Mouse (Mus musculus): Measurements from ENCODE around the gene Fxyd5. TPM values are rescaled to one million over a fixed set of nuclear protein-coding genes. Genes with fewer than 3 reads are reported as not detected.

The Fxyd5 gene
- polyA plus RNA-seq, 1 experiment from 2014 or later, result 43.9 TPM

GRCm38 (mm10) chr7:31049135-31049845 is 7.0 kb upstream of the Fxyd5 start:
- peaks cover 20% of the 10 kb centered on the region for H3K4me1 ChIP-seq (ENCODE audit: insufficient read depth)
- no peak overlapping the region for H3K27ac ChIP-seq (ENCODE audit: low read depth)
- H3K9me3 ChIP-seq (ENCODE audit: low read depth, low read length), result no peaks in the 10 kb centered on the region
- H3K4me2 ChIP-seq, result peak overlapping the region; percentile 51
- peaks cover 51% of the 10 kb centered on the region for H3K27me3 ChIP-seq (ENCODE audit: insufficient read depth, low read length)
- 0 out of 2 replicates have a peak overlapping the region, but pooled peaks have one; percentile 1 for H3K4me3 ChIP-seq (ENCODE audit: low read depth, low read length)
- H3K36me3 ChIP-seq (ENCODE audit: insufficient read depth), result no peaks in the 10 kb centered on the region
- peak; percentile 70 for DNase-seq
- no peak for ATAC-seq (ENCODE audit: insufficient read depth)
- no peak for TF ChIP-seq CTCF (IDR thresholded peaks at IDR 0.05; ENCODE audit: low read depth)
- WGBS, result 17% methylated on average over 5 of the region's 5 CpGs
- no peak overlapping the region for H3K9ac ChIP-seq

DNA sequence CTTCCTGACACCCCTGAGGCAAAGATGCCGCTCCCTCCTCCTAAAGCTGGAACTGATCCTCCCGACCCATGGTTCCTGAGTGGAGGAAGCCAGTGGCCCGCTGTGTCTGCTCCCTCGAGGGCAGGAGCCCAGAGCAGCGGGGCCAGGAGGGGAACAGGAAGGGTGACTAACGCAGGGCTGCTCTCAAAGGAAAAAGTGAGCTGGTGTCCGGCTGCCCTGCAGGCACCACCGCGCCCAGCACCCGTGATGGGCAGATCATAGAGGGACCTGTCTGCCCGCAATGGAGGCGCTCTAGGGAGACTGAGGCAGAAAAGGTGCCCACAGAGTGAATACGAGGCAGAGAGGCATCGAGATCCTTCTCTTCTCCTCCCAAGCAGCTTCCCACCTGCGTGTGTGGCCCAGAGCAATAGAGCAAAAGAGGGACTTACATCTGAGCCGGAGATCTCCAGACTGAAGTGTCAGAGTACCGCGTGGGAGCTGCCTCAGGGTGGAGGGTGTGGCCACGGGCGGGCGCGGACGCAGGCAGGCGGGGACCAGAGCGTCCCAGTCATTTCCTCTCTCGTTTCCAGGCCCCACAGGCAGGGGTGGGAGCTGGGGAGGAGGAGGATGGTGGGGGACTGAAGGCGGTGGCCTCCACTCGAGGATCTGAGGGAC is 492 bp downstream of the Fxyd5 start:
- ATAC-seq (ENCODE audit: insufficient read depth), result peak; percentile 73
- DNase-seq, result peak; percentile 50
- Histone ChIP-seq H3K9ac (peak overlapping the region; percentile 36), H3K27ac (ENCODE audit: low read depth) (peak overlapping the region; percentile 9; the same call in 1 of the 2 replicates), H3K4me3 (ENCODE audit: low read depth, low read length) (peak overlapping the region; percentile 30), H3K4me2 (peak overlapping the region; percentile 62), H3K36me3 (ENCODE audit: insufficient read depth) (no peaks in the 10 kb centered on the region), H3K9me3 (ENCODE audit: low read depth, low read length) (no peaks in the 10 kb centered on the region), H3K27me3 (ENCODE audit: insufficient read depth, low read length) (peaks cover 16% of the 10 kb centered on the region), H3K4me1 (ENCODE audit: insufficient read depth) (no peaks in the 10 kb centered on the region)
- WGBS, result 4% methylated on average over 28 of the region's 28 CpGs
- TF ChIP-seq CTCF (IDR thresholded peaks at IDR 0.05; ENCODE audit: low read depth), result no peak

GRCm38 (mm10) chr7:31041023-31041407 is 1.3 kb downstream of the Fxyd5 start:
- Histone ChIP-seq H3K4me3 (ENCODE audit: low read depth, low read length) (peak overlapping the region; percentile 30; the same call in 1 of the 2 replicates), H3K9ac (0 out of 2 replicates have a peak overlapping the region, but pooled peaks have one; percentile 36), H3K27me3 (ENCODE audit: insufficient read depth, low read length) (peaks cover 16% of the 10 kb centered on the region), H3K4me2 (peak overlapping the region; percentile 62), H3K27ac (ENCODE audit: low read depth) (no peak overlapping the region), H3K4me1 (ENCODE audit: insufficient read depth) (no peaks in the 10 kb centered on the region), H3K9me3 (ENCODE audit: low read depth, low read length) (no peaks in the 10 kb centered on the region), H3K36me3 (ENCODE audit: insufficient read depth) (no peaks in the 10 kb centered on the region)
- WGBS, result 43% methylated on average over 8 of the region's 8 CpGs
- TF ChIP-seq CTCF (IDR thresholded peaks at IDR 0.05; ENCODE audit: low read depth), result no peak
- no peak for ATAC-seq (ENCODE audit: insufficient read depth)
- no peak for DNase-seq

- no peak for ATAC-seq (ENCODE audit: insufficient read depth)
- no peaks in the 10 kb centered on the region for H3K36me3 ChIP-seq (ENCODE audit: insufficient read depth)
- peaks cover 16% of the 10 kb centered on the region for H3K27me3 ChIP-seq (ENCODE audit: insufficient read depth, low read length)
- no peak overlapping the region for H3K27ac ChIP-seq (ENCODE audit: low read depth)
- TF ChIP-seq CTCF (IDR thresholded peaks at IDR 0.05; ENCODE audit: low read depth), result no peak
- no peak for DNase-seq
- no peak overlapping the region for H3K9ac ChIP-seq
- no peak overlapping the region; the same call in 1 of the 2 replicates for H3K4me2 ChIP-seq
- no peaks in the 10 kb centered on the region for H3K9me3 ChIP-seq (ENCODE audit: low read depth, low read length)
- H3K4me3 ChIP-seq (ENCODE audit: low read depth, low read length), result no peak overlapping the region
- WGBS, result 69% methylated on average over 11 of the region's 12 CpGs
- no peaks in the 10 kb centered on the region for H3K4me1 ChIP-seq (ENCODE audit: insufficient read depth)
Measured at GRCm38 (mm10) chr7:31040281-31041022, 1.8 kb downstream of the Fxyd5 start.

GRCm38 (mm10) chr7:31039011-31039410 is 3.3 kb downstream of the Fxyd5 start:
- no peaks in the 10 kb centered on the region for H3K36me3 ChIP-seq (ENCODE audit: insufficient read depth)
- no peak for TF ChIP-seq CTCF (IDR thresholded peaks at IDR 0.05; ENCODE audit: low read depth)
- DNase-seq (no peak), ATAC-seq (ENCODE audit: insufficient read depth) (no peak)
- no peaks in the 10 kb centered on the region for H3K9me3 ChIP-seq (ENCODE audit: low read depth, low read length)
- no peak overlapping the region for H3K4me3 ChIP-seq (ENCODE audit: low read depth, low read length)
- peaks cover 16% of the 10 kb centered on the region for H3K27me3 ChIP-seq (ENCODE audit: insufficient read depth, low read length)
- H3K4me2 ChIP-seq, result no peak overlapping the region
- no peak overlapping the region for H3K9ac ChIP-seq
- 82% methylated on average over 4 of the region's 4 CpGs for WGBS
- no peak overlapping the region for H3K27ac ChIP-seq (ENCODE audit: low read depth)
- H3K4me1 ChIP-seq (ENCODE audit: insufficient read depth), result no peaks in the 10 kb centered on the region

GRCm38 (mm10) chr7:31037675-31038074 is 4.6 kb downstream of the Fxyd5 start:
- WGBS, result 69% methylated on average over 2 of the region's 2 CpGs
- Histone ChIP-seq H3K4me1 (ENCODE audit: insufficient read depth) (no peaks in the 10 kb centered on the region), H3K36me3 (ENCODE audit: insufficient read depth) (no peaks in the 10 kb centered on the region), H3K9ac (no peak overlapping the region), H3K9me3 (ENCODE audit: low read depth, low read length) (no peaks in the 10 kb centered on the region), H3K4me3 (ENCODE audit: low read depth, low read length) (no peak overlapping the region), H3K27me3 (ENCODE audit: insufficient read depth, low read length) (peaks cover 16% of the 10 kb centered on the region), H3K27ac (ENCODE audit: low read depth) (no peak overlapping the region), H3K4me2 (no peak overlapping the region)
- no peak for ATAC-seq (ENCODE audit: insufficient read depth)
- no peak for TF ChIP-seq CTCF (IDR thresholded peaks at IDR 0.05; ENCODE audit: low read depth)
- DNase-seq, result no peak

DNA sequence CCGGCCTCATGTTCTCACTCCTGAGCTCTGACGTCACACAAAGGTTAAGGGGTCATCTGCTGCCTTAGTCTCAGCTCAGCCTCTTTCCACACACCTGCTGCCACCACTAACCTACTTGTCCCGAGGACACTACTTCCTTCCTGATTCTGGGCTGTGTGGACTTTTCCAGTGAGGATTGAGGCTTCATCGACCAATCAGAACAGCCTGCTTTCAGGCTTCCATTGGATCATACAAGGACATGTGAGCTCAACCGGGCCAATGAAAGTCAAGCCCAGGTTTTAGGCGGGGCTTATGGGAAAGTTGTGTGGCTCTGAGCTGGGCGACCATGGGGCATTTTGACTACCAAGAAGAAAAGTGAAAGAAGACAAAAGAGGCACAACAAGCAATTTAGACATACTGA is 5.4 kb downstream of the Fxyd5 start:
- Histone ChIP-seq H3K4me1 (ENCODE audit: insufficient read depth) (no peaks in the 10 kb centered on the region), H3K9me3 (ENCODE audit: low read depth, low read length) (no peaks in the 10 kb centered on the region), H3K4me3 (ENCODE audit: low read depth, low read length) (no peak overlapping the region), H3K4me2 (no peak overlapping the region), H3K9ac (no peak overlapping the region), H3K27me3 (ENCODE audit: insufficient read depth, low read length) (peaks cover 9% of the 10 kb centered on the region), H3K36me3 (ENCODE audit: insufficient read depth) (no peaks in the 10 kb centered on the region), H3K27ac (ENCODE audit: low read depth) (no peak overlapping the region)
- DNase-seq (no peak), ATAC-seq (ENCODE audit: insufficient read depth) (no peak)
- TF ChIP-seq CTCF (IDR thresholded peaks at IDR 0.05; ENCODE audit: low read depth), result no peak
- WGBS, result 77% methylated on average over 7 of the region's 7 CpGs
